Mouse (Mus musculus) myocyte (in vitro differentiated cells): ENCODE measurements around the gene Aars. TPM values are rescaled to one million over a fixed set of nuclear protein-coding genes. Genes with fewer than 3 reads are reported as not detected.
A peak's percentile ranks its signal among the peaks of the same experiment; 100 is the strongest.
"Not testable (repeated sequence)": the region's sequence is repeated elsewhere in the genome, so short reads cannot be mapped to it uniquely, and the experiment has no call there.

ENCODE experiments used
- H3K27me3 ChIP-seq: one replicate; pipeline ENCODE4 v1.6.1; 2011; ENCODE audit not compliant: control insufficient read depth, insufficient read depth, insufficient read length
- H3K36me3 ChIP-seq: one replicate; pipeline ENCODE4 v1.6.1; 2011; ENCODE audit not compliant: control insufficient read depth, insufficient read depth
- H3K4me2 ChIP-seq: one replicate; pipeline ENCODE4 v1.6.1; 2011; ENCODE audit warnings: low read depth, control low read depth
- H3K4me3 ChIP-seq: one replicate; pipeline ENCODE4 v1.5.1; 2011; ENCODE audit warnings: mild to moderate bottlenecking, control low read depth, moderate library complexity
- H3K79me2 ChIP-seq: one replicate; pipeline ENCODE4 v1.6.1; 2011; ENCODE audit not compliant: control insufficient read depth, insufficient read depth
- H3ac ChIP-seq: one replicate; pipeline ENCODE4 v1.6.1; 2011; ENCODE audit not compliant: control insufficient read depth, insufficient read length
- CEBPB ChIP-seq: IDR thresholded peaks from 2 replicates; pipeline ENCODE4 v1.6.1; 2011; ENCODE audit warnings: mild to moderate bottlenecking, moderate library complexity; ENCODE audit not compliant: poor library complexity, insufficient read depth, severe bottlenecking
- MYOG ChIP-seq, 3 experiments: IDR thresholded peaks; one replicate each; pipeline ENCODE4 v1.6.1; 2011; ENCODE audit warnings: control low read depth in 2 of 3, low read depth in 2 of 3, mild to moderate bottlenecking in 2 of 3; ENCODE audit not compliant: insufficient read length in 2 of 3, control insufficient read depth in 1 of 3, insufficient read depth in 1 of 3
- POLR2A ChIP-seq: IDR thresholded peaks from one replicate; pipeline ENCODE4 v1.6.1; 2011; ENCODE audit warnings: low read depth, mild to moderate bottlenecking, control low read depth, moderate library complexity; ENCODE audit not compliant: insufficient read length
- POLR2AphosphoS2 ChIP-seq: IDR thresholded peaks from one replicate; pipeline ENCODE4 v1.6.1; 2011; ENCODE audit warnings: low read depth, control low read depth; ENCODE audit not compliant: insufficient read length
- polyA plus RNA-seq: library from polyadenylated mRNA; unstranded; fragments of >200 nt; fragmentation: generic; extraction: Trizol; gene quantifications from one replicate; pipeline ENCODE4 v1.2.1, GENCODE M21; 2012; ENCODE audit warnings: missing spikeins

Gene Aars
- polyA plus RNA-seq, 1 experiment, result 340 TPM

GRCm38 (mm10) chr8:111093865-111094718 is 61.1 kb downstream of the Aars start, which contains the start of gene Pdpr:
Gene Pdpr, plus strand, starts transcription at chr8:111094630.
- H3K79me2 ChIP-seq, result peaks cover 17% of the 10 kb centered on the region
- H3ac ChIP-seq, result peak within 1 kb of the TSS; percentile 50
- peak within 1 kb of the TSS; percentile 91 for H3K4me2 ChIP-seq
- H3K27me3 ChIP-seq, result no peaks in the 10 kb centered on the region
- H3K4me3 ChIP-seq, result peak within 1 kb of the TSS; percentile 29
- no peaks in the 10 kb centered on the region for H3K36me3 ChIP-seq
- no peak for TF ChIP-seq CEBPB
- peak; percentile 19 for TF ChIP-seq POLR2AphosphoS2
- no peak for TF ChIP-seq MYOG (IDR thresholded peaks at IDR 0.05; ENCODE audit: control insufficient read depth in 1 of 3, insufficient read depth in 1 of 3, insufficient read length in 2 of 3, low read depth in 2 of 3)
- peak; percentile 55 for TF ChIP-seq POLR2A

- H3K4me2 ChIP-seq, result peak overlapping the region; percentile 67
These were observed 61.9 kb downstream of the Aars start for GRCm38 (mm10) chr8:111094719-111095302.

More at GRCm38 (mm10) chr8:111094719-111095302, 61.9 kb downstream of the Aars start:
- Histone ChIP-seq H3K79me2 (peaks cover 17% of the 10 kb centered on the region), H3K4me3 (peak overlapping the region; percentile 29), H3ac (peak overlapping the region; percentile 50)
- not testable (repeated sequence) for H3K36me3 ChIP-seq, H3K27me3 ChIP-seq

Other genes starting within 250 kb of the Aars start
- gene Il34, start 227.2 kb upstream of the Aars start, polyA plus RNA-seq, result 13.4 TPM
- 71.6 TPM for gene Cog4, start 186.5 kb upstream of the Aars start, polyA plus RNA-seq
- 47.7 TPM for gene Sf3b3, start 186.4 kb upstream of the Aars start, polyA plus RNA-seq
- 7.2 TPM for gene Fuk, start 130.7 kb upstream of the Aars start, polyA plus RNA-seq
- gene St3gal2, start 113.2 kb upstream of the Aars start, polyA plus RNA-seq, result 39.7 TPM
- gene Ddx19a, start 35.3 kb upstream of the Aars start, polyA plus RNA-seq, result 32.5 TPM
- gene Ddx19b, start 1.4 kb upstream of the Aars start, polyA plus RNA-seq, result 5.9 TPM
- not detected for gene Exosc6, start 23.2 kb downstream of the Aars start, polyA plus RNA-seq
- 1.2 TPM for gene Clec18a, start 59.3 kb downstream of the Aars start, polyA plus RNA-seq
- gene Pdpr, start 61.5 kb downstream of the Aars start, polyA plus RNA-seq, result 8.6 TPM
- gene Glg1, start 226.1 kb downstream of the Aars start, polyA plus RNA-seq, result 39.1 TPM